Mouse (Mus musculus) regulatory T cell (primary cell): ENCODE measurements around the gene Osbpl6.

ENCODE experiments used
- in situ Hi-C: fragments of 300-600 bp; cut with MboI, MseI; formaldehyde crosslinking; loops from one replicate; pipeline ENCODE4 v1.15.1; 2025; ENCODE audit warnings: high pct_unique_total_duplicates

The Osbpl6 gene

DNA sequence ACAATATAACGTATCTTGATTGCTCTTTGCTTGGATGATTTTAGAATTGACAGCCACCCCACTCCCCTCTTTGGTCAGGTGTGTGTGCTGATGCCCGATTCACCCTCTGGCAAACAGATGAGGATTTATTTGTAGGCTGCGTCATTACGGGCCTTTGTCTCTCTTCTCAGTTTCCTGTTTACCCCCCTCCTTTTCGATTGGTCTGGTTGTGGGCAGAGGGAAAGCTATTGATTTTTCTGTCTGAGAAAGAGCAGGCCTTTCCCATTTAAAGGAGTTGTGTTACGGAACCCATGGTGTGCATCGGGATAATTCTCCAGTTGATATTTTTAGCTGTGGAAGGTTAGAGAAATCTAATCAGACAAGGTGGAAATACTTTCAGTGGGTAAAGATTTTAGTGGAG, 85.9 kb downstream of the Osbpl6 start:
- in situ Hi-C loops: no loop called here

DNA sequence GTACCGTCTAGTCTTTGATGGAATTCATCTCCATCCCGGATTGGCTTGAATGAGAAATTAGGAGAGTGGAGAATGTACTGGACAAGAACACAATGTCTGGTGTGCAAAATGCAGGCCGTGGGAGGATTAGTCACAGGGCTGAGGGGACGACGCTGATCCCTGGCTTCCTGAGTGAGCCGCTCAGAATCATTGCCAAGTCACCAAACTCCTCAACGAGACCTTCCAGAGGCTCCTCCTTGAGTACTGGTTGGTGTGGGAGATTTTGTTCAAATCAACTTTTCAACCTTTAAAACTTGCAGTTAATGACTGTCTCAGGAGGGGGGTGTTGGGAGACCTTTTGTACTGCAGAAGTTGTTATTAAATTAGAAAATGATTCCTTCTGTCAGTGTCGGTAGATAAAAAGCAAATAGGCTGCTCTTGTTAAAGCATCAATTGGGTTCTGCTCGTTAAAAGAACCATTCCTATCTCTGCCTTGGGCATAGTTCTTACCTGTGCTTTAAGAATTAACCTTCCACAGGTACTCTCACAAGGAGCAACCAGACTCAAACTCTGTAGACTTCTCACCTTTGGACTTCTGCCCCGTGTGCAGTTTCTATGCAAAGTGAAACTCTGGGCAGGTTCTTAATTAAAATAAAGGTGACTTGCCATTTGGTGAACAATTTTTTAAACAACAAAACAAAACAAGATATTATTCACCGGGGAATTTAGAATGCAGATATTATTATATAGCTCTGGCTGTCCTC, 89.9 kb downstream of the Osbpl6 start:
- in situ Hi-C loops: no loop called here

- in situ Hi-C loops: no loop called here
Observed at GRCm38 (mm10) chr2:76496749-76497140, 90.4 kb downstream of the Osbpl6 start.

DNA sequence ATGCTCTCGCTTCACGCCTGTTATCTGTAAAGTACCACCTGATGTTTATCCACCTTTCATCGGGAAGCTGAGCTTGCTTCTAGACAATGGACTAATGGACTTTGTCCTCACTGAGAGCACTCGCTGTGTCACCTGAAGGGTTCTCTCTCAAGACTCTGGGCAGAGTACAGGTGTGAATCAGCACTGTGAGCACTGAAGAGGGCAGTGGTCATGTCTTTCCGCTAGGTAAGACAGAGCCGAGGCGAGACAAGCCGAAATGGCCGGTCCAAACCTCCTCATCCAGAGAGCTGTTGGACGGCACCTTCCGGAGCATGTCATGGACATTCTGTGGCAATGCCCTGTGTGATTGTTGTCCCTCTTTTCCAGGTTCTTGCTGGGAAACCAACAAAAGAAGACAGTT, 92.6 kb downstream of the Osbpl6 start:
- in situ Hi-C loops: no loop called here

- in situ Hi-C loops: no loop called here
Observed at GRCm38 (mm10) chr2:76504122-76504839, 98.0 kb downstream of the Osbpl6 start.

- in situ Hi-C loops: no loop called here
Observed at GRCm38 (mm10) chr2:76504989-76505388, 98.7 kb downstream of the Osbpl6 start.

- in situ Hi-C loops: no loop called here
Observed at GRCm38 (mm10) chr2:76511281-76511721, 105.0 kb downstream of the Osbpl6 start.

GRCm38 (mm10) chr2:76512133-76512532, 105.8 kb downstream of the Osbpl6 start:
- in situ Hi-C loops: no loop called here

GRCm38 (mm10) chr2:76512888-76513287, 106.6 kb downstream of the Osbpl6 start:
- in situ Hi-C loops: no loop called here

DNA sequence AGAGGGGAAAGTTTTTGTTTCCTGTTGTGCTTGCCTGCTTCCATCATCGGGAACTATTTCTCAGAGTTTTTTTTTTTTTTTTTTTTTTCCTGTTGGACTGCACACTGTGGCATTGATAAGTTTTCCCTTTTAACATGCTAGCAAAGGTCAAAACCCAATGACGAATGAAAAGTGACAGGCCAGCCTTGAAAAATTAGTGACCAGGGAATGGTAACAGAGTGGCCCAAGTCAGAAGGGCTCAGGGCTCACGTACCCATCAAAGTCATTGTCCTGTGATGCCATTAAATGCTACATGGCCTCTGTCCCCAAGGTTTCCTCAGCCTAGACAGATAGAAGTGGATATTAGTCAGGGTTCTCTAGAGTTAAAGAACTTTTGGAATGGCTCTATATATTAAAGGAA, 107.0 kb downstream of the Osbpl6 start:
- in situ Hi-C loops: no loop called here

DNA sequence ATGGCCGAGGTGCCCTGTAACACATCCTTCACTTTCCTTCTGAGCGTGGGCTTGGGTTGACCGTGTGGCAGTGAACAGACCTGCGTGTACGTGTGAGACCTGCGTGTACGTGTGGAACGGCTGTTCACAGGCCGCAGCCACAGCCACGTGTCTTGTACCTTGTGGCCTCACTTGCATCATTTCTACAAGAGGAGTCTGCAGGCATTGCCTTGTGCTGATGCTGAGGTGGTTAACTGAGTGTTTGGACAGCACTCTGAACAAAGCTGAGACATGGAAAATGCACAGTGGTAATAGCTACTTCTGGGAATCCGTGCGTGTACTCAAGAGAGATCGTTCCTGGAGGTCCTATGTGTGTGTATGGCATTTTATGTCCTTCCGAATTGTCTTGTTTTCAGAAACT, 111.2 kb downstream of the Osbpl6 start:
- in situ Hi-C loops: no loop called here

- in situ Hi-C loops: no loop called here
Observed at GRCm38 (mm10) chr2:76518407-76519063, 112.2 kb downstream of the Osbpl6 start.

DNA sequence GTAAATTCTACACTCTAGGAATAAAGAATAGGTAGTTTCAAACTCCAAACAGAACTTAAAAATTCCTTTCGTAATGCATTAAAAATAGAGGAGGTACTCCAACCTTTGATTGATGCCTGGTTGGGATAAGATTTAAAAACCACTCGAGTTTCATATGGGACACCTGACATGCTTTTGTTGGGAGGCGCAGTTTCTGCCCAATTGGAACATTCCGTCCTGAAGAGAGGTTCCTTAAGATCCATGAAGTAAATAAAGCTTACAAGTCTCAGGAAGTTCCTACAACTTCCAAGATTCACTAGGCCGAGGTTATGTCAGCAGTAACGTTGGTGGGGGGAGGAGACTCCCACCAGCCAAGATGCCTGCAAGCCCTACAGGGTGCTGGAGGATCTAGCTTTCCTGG, 115.3 kb downstream of the Osbpl6 start:
- in situ Hi-C loops: no loop called here

DNA sequence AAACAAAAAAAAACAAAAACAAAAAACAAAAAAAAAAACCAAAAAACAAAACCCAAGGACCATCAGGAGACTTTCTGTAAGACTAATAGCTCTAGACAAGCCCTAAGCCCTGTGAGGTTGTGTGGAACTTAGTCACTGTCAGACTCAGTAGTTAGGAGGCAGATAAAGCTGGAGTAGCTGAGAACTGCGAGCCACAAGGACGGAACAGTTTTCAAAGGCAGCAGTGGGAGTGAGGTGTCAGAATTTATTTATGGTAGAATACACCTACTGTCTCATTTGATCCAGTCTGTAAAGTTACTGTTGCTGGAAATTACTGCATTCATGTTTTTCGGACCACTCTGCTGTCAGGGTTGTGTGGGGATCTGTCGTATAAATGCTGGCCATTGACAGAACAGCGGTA, 118.1 kb downstream of the Osbpl6 start:
- in situ Hi-C loops: no loop called here

DNA sequence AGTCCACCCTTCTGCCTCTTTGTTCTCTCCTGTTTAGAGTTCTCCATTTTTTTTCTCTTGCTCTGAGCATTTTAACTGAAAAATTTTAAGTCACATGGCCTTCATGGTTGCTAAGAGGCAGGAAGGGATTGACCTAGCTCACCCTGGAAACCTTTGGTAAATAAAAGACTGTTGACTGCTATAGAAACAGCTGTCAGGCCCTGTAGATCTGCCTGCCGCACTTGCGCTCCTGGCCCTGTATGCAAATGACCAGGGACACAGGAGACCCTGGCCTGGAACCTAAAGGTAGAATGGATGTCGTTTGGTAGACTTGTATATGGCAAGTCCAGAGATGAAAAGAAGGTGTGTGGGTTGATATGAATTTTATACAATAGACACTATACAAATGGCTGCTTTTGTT, 119.3 kb downstream of the Osbpl6 start:
- in situ Hi-C loops: no loop called here

GRCm38 (mm10) chr2:76532490-76533126, 126.3 kb downstream of the Osbpl6 start:
- in situ Hi-C loops: loop anchor here (10.0 kb wide), 1 partner anchor 842 kb away; no protein-coding TSS in a partner anchor

GRCm38 (mm10) chr2:76534932-76535331, 128.6 kb downstream of the Osbpl6 start:
- in situ Hi-C loops: loop anchor here (10.0 kb wide), 1 partner anchor 840 kb away; no protein-coding TSS in a partner anchor

- in situ Hi-C loops: no loop called here
Observed at GRCm38 (mm10) chr2:76541900-76542299, 135.6 kb downstream of the Osbpl6 start.

GRCm38 (mm10) chr2:76542921-76543320, 136.6 kb downstream of the Osbpl6 start:
- in situ Hi-C loops: no loop called here

DNA sequence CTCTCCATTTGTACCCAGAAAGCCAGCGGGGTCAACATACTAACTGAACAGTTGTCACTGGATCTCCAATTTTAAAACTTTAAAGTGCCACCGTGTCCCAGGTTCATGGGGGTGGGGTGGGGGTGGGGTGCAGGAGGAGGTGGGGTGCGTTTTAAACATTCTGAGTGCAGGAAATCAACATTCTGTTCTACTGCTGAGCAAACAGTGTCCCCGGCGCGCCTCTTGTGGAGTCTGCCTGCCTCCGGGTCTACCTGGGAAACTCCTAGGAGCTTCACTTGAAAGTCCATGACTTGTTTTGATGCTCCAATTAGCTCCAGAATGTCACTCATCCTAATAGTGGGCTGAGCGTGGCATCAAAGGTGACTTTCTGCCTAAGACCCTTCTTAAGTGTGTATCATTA, 139.2 kb downstream of the Osbpl6 start:
- in situ Hi-C loops: no loop called here

DNA sequence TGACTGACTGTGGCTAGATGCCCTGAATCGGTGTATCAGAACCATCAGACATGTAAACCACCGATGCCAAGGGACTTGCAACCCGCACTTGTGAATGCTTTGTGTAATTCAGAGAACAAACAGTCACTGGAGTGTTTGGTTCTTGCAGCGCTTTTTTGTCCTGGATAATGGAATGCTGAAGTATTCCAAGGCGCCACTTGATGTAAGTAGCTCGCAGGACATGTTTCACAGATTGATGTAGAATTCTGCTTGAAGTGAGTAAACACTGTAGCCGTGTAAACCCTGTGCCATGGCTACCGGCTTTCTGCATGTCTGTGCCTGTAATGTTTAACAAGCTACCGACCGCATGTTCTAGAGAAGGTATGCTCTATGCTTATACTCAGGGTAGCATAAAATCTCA, 141.9 kb downstream of the Osbpl6 start:
- in situ Hi-C loops: no loop called here

GRCm38 (mm10) chr2:76548836-76549235, 142.5 kb downstream of the Osbpl6 start:
- in situ Hi-C loops: no loop called here
